Mouse (Mus musculus) brain, adult 2 months (tissue): ENCODE measurements around the gene Large1.
"Not testable (repeated sequence)": the region's sequence is repeated elsewhere in the genome, so short reads cannot be mapped to it uniquely, and the experiment has no call there.

ENCODE experiments used
- DNase-seq: peaks from one replicate; pipeline ENCODE4 v3.0.0; 2011; ENCODE audit warnings: low read depth, low spot score

Large1 gene

GRCm38 (mm10) chr8:73017601-73018000 lies 335.7 kb downstream of the Large1 start:
- peak; percentile 60 for DNase-seq

GRCm38 (mm10) chr8:73016303-73016702 lies 337.0 kb downstream of the Large1 start:
- DNase-seq: no peak

DNA sequence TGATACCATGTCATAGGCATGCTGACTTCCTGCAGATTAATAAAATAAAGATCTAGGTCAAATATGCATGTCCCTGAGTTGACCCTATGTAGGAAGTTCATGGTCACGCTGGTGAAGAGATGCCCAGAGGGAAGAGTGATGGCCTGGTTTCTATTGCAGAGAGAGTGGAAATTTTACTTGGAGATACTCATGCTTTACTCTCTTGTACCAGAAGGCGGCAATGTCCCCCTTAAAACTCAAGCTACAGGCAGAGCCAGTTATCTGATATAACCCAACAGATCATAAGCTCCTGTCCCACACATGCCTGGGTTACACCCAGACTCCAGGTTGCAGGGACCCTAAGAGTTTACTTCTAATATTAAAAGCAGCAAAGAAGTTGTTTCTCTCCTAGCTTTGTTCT lies 345.9 kb downstream of the Large1 start:
- peak; percentile 72 for DNase-seq

GRCm38 (mm10) chr8:73003858-73004257 lies 349.5 kb downstream of the Large1 start:
- peak; percentile 70 for DNase-seq

- no peak for DNase-seq
Observed at GRCm38 (mm10) chr8:72993831-72994230, 359.5 kb downstream of the Large1 start.

- no peak for DNase-seq
Observed at GRCm38 (mm10) chr8:72990425-72990824, 362.9 kb downstream of the Large1 start.

DNA sequence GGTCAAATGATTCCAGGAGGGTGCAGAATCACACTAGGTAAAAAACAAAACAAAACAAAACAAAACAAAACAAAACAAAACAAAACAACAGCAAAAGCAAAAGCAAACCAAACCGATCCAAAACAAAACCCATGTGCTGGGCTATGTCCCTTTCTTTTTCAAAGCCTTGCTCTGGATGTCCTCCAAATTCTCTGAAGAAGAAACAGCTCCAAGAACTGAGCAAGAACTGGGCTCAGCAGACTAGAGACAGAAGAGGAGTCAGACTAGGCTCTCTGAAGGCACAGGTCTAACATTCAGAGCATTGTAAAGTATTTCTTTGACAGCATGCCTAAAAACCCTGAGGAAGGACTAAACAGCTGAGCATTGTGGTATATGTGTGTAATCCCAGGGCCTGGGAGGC lies 370.5 kb downstream of the Large1 start:
- no peak for DNase-seq

GRCm38 (mm10) chr8:72955074-72955473 lies 398.3 kb downstream of the Large1 start:
- DNase-seq: no peak

GRCm38 (mm10) chr8:72941393-72941792 lies 411.9 kb downstream of the Large1 start:
- not testable (repeated sequence) for DNase-seq

DNA sequence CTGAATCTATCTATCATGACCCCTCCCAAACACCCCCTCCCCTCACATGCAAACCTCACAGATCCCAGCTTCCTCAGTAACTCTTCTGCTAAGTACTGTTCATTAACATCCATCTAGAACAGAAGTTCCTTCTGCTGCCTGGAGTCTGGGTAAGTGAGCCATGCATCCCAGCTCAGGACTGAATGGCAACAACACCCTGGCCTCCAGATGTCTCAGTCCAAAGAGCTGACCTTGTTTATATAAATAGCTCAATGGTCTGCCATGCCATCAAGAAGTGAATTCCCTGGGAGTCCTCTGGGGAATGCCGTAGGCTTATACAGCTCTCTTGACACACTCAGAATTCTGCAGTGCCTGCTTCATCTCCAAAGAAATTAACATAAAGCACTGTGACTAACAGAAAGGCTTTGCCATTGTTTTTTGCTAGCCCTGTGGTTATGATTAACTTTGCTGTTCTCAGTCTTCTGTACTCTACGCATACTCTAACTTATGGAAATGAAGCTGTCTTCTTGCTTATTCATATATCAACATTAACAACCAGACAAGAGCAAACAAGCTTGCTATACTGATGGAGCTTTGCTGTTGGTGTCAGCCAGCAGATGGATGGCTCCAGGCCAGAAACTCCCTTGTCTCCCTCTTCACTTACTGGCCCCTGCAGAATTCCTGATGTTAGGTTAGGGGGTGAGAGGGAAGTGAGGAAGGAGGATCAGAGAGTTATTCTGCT lies 434.0 kb downstream of the Large1 start:
- DNase-seq: peak; percentile 47

DNA sequence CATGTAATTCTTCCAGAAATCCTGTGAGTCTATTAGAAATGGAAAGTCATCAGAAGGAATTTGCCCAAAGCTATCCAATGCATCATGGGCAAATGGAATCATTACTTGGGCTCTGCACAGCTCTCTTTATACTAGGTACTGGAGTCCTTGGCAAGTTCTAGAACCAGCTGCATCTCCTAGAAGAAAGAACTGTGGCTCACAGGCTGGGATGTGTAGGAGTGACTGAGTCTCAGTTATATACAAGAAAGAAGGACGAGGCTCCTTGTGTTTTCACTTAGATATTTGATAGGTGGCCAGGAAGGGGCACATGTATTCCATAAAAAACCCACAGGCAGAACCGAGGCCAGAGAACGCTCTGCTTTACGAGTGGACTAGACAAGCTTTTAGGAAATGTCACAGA lies 447.8 kb downstream of the Large1 start:
- DNase-seq: peak; percentile 20

- no peak for DNase-seq
Observed at GRCm38 (mm10) chr8:72901591-72901990, 451.7 kb downstream of the Large1 start.

GRCm38 (mm10) chr8:72899321-72899720 lies 454.0 kb downstream of the Large1 start:
- no peak for DNase-seq

- no peak for DNase-seq
Observed at GRCm38 (mm10) chr8:72883033-72883432, 470.3 kb downstream of the Large1 start.

DNA sequence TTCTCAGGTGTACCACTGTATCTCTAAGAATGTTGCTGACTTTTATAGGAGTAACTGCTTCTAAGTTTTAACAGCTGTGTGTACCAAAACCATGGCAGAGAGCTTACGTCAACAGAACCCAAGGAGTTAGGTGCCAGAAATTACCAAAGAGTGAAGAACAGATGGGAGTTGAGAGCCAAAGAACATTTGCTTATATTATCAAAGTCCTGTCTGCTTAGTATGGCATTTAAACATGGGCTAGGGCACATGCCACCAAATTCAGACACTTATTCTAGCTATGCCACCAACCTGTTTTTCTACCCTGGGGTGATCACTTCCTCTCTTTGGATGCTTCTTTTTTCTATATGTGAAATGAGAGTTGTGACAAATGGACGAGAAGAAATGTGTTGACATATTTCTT lies 479.9 kb downstream of the Large1 start:
- peak; percentile 38 for DNase-seq

DNA sequence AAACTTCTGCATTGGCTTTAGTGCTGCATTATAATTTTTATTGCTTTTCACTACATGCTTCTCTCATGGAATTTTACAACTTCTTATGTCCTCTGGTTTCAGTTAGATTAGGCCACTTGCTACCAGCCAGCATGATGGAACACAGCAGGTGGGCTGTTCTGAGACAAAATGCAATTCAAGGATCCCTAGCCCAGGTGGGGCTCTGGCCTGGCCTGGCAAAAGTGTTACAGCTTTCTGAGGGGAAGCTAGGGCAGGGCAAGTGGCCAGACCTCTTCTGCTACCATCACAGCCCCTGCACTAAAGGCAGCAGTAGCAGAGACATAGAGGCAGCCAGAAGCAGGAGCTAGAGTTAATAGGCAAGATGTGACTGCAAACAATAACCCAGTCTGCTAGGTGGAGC lies 506.5 kb downstream of the Large1 start:
- DNase-seq: peak; percentile 29

DNA sequence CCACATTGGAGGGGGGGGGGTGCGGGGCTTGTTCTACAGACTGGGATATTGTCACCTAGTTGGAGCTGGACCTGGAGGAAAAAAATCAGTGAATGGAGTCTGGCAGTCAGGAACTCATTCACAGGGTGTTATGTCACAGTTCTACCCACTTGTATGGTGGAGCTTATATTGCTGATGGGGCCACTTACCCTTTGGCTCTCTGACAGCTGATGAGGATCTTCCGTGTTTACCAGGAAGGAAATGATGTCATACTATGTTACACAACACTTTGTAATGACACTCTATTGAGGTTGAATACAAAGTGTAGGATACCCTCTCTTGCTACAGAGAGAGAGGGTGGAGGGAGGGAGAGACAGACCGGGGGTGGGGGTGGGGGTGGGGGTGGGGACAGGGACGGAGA lies 517.5 kb downstream of the Large1 start:
- no peak for DNase-seq

DNA sequence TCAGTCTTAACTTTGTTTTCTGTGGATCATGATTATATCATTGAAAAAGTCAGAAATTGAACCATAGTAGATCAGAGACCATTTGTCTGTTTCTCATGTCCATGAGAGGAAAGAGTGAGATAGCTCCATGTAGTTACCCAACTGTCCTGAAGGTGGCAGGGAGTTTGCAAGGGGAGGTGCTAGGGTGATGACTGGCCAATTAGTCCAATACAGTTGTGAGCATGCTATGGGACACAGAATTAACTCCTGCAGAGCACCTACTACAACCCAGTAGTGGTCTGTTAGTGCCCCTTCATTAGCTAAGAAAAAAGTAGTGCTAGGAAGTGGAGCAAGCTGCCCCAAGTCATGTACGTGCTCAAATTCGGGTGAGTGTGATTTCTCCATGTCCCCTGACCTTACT lies 520.2 kb downstream of the Large1 start:
- no peak for DNase-seq

DNA sequence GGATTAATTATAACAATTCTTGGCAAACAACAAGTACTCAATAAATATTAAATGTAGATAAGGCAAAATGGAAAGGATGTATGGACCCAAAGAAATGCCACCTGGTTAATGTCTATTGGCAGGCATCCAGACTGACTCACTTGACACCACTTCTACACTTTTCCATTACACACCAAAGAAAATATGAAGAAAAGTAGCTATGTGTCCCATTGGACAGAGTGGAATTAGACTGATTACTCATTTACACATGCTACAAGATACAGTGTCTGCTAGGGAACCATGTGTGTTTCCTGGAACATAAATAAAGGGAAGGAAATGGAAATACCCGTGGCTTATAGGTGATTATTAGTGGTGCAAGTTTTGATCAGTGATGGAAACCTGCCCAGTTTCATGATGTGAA lies 521.0 kb downstream of the Large1 start:
- DNase-seq: no peak

- DNase-seq: no peak
Observed at GRCm38 (mm10) chr8:72817655-72818349, 535.5 kb downstream of the Large1 start.

DNA sequence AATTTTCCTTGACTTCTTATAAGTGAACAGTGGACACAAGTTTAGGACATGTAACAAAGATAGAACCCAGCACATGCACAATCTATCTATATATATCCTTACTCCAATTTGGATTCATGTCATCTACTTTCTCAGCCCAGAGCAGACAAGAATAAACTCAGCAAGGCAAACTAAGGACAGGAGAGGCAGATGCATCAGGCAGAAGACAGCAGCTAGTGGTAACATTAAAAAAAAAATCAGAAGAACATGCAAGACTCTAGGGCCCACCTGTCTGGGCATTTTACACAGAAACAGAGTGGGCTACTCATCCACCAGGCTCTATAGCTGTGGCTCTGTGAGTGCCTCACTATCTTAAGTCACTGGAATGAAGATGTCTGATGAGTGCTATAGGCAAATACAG lies 536.7 kb downstream of the Large1 start:
- peak; percentile 39 for DNase-seq

GRCm38 (mm10) chr8:72815681-72816080 lies 537.7 kb downstream of the Large1 start:
- no peak for DNase-seq

DNA sequence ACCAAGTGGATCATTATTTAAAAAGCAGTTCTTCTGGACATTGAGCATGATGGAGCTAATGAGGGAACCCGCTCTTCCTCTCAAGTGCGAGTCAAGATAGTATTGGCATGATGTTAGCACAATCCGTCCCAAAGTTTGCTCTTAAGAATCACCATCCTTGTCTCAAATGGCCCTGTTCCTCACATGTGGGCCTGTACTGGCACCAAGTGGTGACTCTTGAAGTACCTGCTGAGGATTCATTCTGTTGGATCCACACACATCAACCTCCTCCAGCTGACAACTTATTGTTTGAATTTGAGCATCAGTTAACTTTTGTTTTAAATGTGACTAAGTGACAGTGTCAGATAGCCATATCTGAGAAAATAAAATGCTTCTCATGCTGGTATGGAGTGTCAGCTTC lies 540.6 kb downstream of the Large1 start:
- DNase-seq: no peak
